ENCODE assay signal across 8 mouse cellular contexts in the genomic region with DNA sequence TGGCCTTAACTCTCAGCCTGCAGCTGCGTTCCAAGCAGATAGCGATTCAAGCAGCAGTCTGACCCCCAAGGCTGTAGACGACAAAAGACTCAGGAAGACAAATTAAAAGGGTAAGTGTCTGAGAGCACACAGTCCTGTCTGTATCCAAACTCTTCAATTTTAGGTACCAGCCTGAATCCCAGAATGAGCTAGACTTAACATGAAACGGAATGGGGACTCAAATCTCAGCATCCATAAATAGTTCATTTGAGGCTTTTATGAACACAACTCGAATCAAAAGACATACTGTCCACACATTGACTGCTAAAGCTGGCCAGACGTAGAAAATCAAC. TPM values are rescaled to one million over a fixed set of nuclear protein-coding genes. Genes with fewer than 3 reads are reported as not detected.
DNase-seq lines count a peak whose midpoint lies in the region; ATAC-seq and TF ChIP-seq lines count a peak whose summit lies in the region.

No protein-coding gene starts in this region.

- peak overlapping the region; percentile 92 for H3K27ac ChIP-seq in gastrocnemius, adult 2 months
- H3K27ac ChIP-seq in spleen, adult 2 months (ENCODE audit: insufficient read depth, low read length), result peak overlapping the region; percentile 72
- H3K27ac ChIP-seq in liver, embryonic 13.5 days, result peak overlapping the region; percentile 71

- H3K36me3 ChIP-seq in spleen, adult 2 months (ENCODE audit: control insufficient read depth, insufficient read depth, low read length), result no peaks in the 10 kb centered on the region
- H3K36me3 ChIP-seq in liver, embryonic 13.5 days, result peaks cover 7% of the 10 kb centered on the region

- H3K4me2 ChIP-seq in liver, embryonic 13.5 days, result peak overlapping the region; percentile 42

- peak overlapping the region; percentile 70 for H3K4me3 ChIP-seq in gastrocnemius, adult 2 months
- H3K4me3 ChIP-seq in spleen, adult 2 months (ENCODE audit: extremely low read depth, insufficient read depth, insufficient read length), result peak overlapping the region; percentile 55
- peak overlapping the region; percentile 38 for H3K4me3 ChIP-seq in liver, embryonic 13.5 days (replicated peaks)

- no peaks in the 10 kb centered on the region for H3K27me3 ChIP-seq in spleen, adult 2 months (ENCODE audit: control insufficient read depth, insufficient read depth, low read length)
- H3K27me3 ChIP-seq in liver, embryonic 13.5 days, result no peaks in the 10 kb centered on the region

- no peak for TF ChIP-seq CTCF in gastrocnemius, adult 2 months (IDR thresholded peaks at IDR 0.05)
- no peak for TF ChIP-seq CTCF in spleen, adult 2 months (IDR thresholded peaks at IDR 0.05; ENCODE audit: extremely low read depth, insufficient read depth, insufficient read length, insufficient replicate concordance)

- no peaks in the 10 kb centered on the region for H3K9me3 ChIP-seq in liver, embryonic 13.5 days (replicated peaks)

- H3K9ac ChIP-seq in liver, embryonic 13.5 days, result 0 out of 2 replicates have a peak overlapping the region, but pooled peaks have one; percentile 27

- WGBS in spleen, adult 2 months, result 70% methylated on average over 6 of the region's 6 CpGs
- WGBS in liver, embryonic 13.5 days (ENCODE audit: insufficient replicate concordance), result 37% methylated on average over 6 of the region's 6 CpGs

- intact Hi-C loops in gastrocnemius, adult 2 months (cut with DNase I), result no loop called here

- no peak for ATAC-seq in liver, embryonic 13.5 days (ENCODE audit: low read depth)

- no peak for DNase-seq in gastrocnemius, adult 2 months
- DNase-seq in gastrocnemius, postnatal 10 days, result no peak
- DNase-seq in spleen, adult 2 months (ENCODE audit: low read depth in 1 of 2, low spot score in 2 of 2), result no peak
- DNase-seq in spleen, adult 12 weeks (ENCODE audit: low spot score), result no peak
- no peak for DNase-seq in liver, embryonic 13.5 days
- no peak for DNase-seq in ovary, postnatal 14 days (ENCODE audit: low spot score)
- no peak for DNase-seq in layer of hippocampus, adult 18-20 months (ENCODE audit: low spot score in 2 of 2)
- no peak for DNase-seq in cerebellum, adult 18-20 months

- TF ChIP-seq POLR2A in spleen, adult 2 months (IDR thresholded peaks at IDR 0.05; ENCODE audit: low read depth, low read length), result no peak

- no peaks in the 10 kb centered on the region for H3K4me1 ChIP-seq in spleen, adult 2 months (ENCODE audit: control insufficient read depth, insufficient read depth, insufficient read length)
- H3K4me1 ChIP-seq in liver, embryonic 13.5 days (replicated peaks), result 0 out of 2 replicates have a peak, but pooled peaks cover 5% of the 10 kb centered on the region

RNA-seq across cellular contexts. Expression of a gene that starts 46.4 kb away (rescaled TPM):
- 1 to 10 TPM; 4.6 to 5.4 TPM for total RNA-seq in gastrocnemius, adult 2 months (2021)
- 10 to 100 TPM; 16.0 to 17.5 TPM for total RNA-seq in gastrocnemius, postnatal 10 days (2021)
- polyA plus RNA-seq in spleen, adult 2 months (2012; rRNA removed), result 27.2 and 30.0 TPM in 2 replicates
- polyA plus RNA-seq in liver, embryonic 13.5 days (2015; fragmentation: Nextera tagmentation; extraction: Ambion mirVana), result 11.2 and 11.7 TPM in 2 replicates
- total RNA-seq in layer of hippocampus, adult 18-20 months (2021), result 10 to 100 TPM; 26.4 to 29.7 TPM

RNA-seq across cellular contexts. Expression of a gene that starts 56.2 kb away (rescaled TPM):
- 1 to 10 TPM; 7.9 to 9.8 TPM for total RNA-seq in gastrocnemius, adult 2 months (2021)
- 10 to 100 TPM; 30.4 to 41.9 TPM for total RNA-seq in gastrocnemius, postnatal 10 days (2021)
- 7.7 and 7.8 TPM in 2 replicates for polyA plus RNA-seq in spleen, adult 2 months (2012; rRNA removed)
- 7.8 and 12.0 TPM in 2 replicates for polyA plus RNA-seq in liver, embryonic 13.5 days (2015; fragmentation: Nextera tagmentation; extraction: Ambion mirVana)
- 10 to 100 TPM in 1 of 2 experiments, 1 to 10 TPM in 1; 9.9 to 10.0 TPM for total RNA-seq in layer of hippocampus, adult 18-20 months (2021)
